ENCODE assay signal across 8 mouse cellular contexts in the genomic region with DNA sequence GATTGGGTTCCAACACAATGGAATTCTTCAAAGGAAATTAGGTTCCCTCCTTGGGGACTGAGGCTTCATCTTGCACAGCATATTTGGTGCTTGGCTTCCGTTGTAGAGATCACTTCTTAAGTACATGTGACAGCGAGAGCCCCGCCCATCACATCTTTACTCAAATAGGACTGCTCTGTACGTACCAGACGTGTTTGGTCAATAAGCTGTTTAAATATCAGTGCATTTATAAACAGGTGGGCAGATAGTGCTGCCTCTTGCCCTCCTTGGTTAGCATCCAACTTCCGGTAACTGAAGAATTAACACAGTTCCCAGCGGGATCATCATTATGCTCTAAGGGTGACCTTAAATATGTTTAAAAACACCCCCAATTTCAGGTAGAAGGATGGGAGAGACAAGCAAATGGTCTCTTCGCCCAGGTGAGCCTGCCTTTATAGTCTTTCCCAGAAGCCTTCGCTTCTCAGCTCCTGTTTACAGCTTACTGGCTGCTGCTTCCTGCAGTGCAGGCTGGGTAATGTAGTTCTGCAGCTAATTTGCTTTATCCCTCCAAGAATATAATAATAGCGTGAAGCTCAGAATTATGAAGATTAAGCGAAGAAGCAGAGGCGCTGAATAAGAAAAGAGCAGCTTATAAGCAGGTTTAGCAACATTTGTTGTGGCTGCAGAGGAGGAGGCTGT.
DNase-seq lines count a peak whose midpoint lies in the region; ATAC-seq and TF ChIP-seq lines count a peak whose summit lies in the region.

No protein-coding gene starts in this region.

- intact Hi-C loops in gastrocnemius, adult 2 months (cut with DNase I): no loop called here

- H3K9me3 ChIP-seq in forebrain, embryonic 14.5 days (replicated peaks; ENCODE audit: control insufficient read depth, low read length): no peaks in the 10 kb centered on the region
- 0 out of 2 replicates have a peak, but pooled peaks cover 7% of the 10 kb centered on the region for H3K9me3 ChIP-seq in midbrain, embryonic 12.5 days

- ATAC-seq in forebrain, embryonic 14.5 days: peak; percentile 77; the same call in 1 of the 2 replicates
- ATAC-seq in midbrain, embryonic 12.5 days (ENCODE audit: low FRiP score, low read depth): peak; percentile 70; the same call in 1 of the 2 replicates

- H3K4me1 ChIP-seq in forebrain, embryonic 14.5 days (ENCODE audit: control insufficient read depth, insufficient read depth, low read length): peaks cover 7% of the 10 kb centered on the region
- peaks cover 4% of the 10 kb centered on the region; the same call in 1 of the 2 replicates for H3K4me1 ChIP-seq in midbrain, embryonic 12.5 days

- H3K27me3 ChIP-seq in forebrain, embryonic 14.5 days (replicated peaks; ENCODE audit: control insufficient read depth, insufficient read depth, low read length): no peaks in the 10 kb centered on the region
- H3K27me3 ChIP-seq in midbrain, embryonic 12.5 days: peaks cover 15% of the 10 kb centered on the region; the same call in 1 of the 2 replicates

- peak overlapping the region; percentile 33 for H3K4me2 ChIP-seq in forebrain, embryonic 14.5 days (ENCODE audit: low read length)
- peak overlapping the region; percentile 39 for H3K4me2 ChIP-seq in midbrain, embryonic 12.5 days (replicated peaks)

- no peaks in the 10 kb centered on the region for H3K36me3 ChIP-seq in forebrain, embryonic 14.5 days (ENCODE audit: control insufficient read depth, insufficient read depth, low read length)
- H3K36me3 ChIP-seq in midbrain, embryonic 12.5 days: no peaks in the 10 kb centered on the region

- H3K4me3 ChIP-seq in gastrocnemius, adult 2 months: peak overlapping the region; percentile 76
- H3K4me3 ChIP-seq in forebrain, embryonic 14.5 days (ENCODE audit: low read depth, low read length): peak overlapping the region; percentile 10; the same call in 1 of the 2 replicates
- H3K4me3 ChIP-seq in midbrain, embryonic 12.5 days: peak overlapping the region; percentile 18; the same call in 1 of the 2 replicates

- 66% methylated on average over 12 of the region's 12 CpGs for WGBS in forebrain, embryonic 14.5 days
- 63% methylated on average over 12 of the region's 12 CpGs for WGBS in midbrain, embryonic 12.5 days

- no peak for TF ChIP-seq CTCF in gastrocnemius, adult 2 months (IDR thresholded peaks at IDR 0.05)

- DNase-seq in gastrocnemius, adult 2 months: peak; percentile 50
- DNase-seq in gastrocnemius, postnatal 10 days: no peak
- DNase-seq in R1 (ENCODE audit: low read depth, low spot score): peak; percentile 73
- peak; percentile 78 for DNase-seq in forebrain, embryonic 14.5 days (ENCODE audit: low spot score)
- DNase-seq in kidney, postnatal 4 days: peak; percentile 29 to 32
- DNase-seq in testis, postnatal 14 days (ENCODE audit: low spot score): peak; percentile 26
- DNase-seq in adrenal gland, adult 8-10 months: no peak

- no peak overlapping the region for H3K9ac ChIP-seq in forebrain, embryonic 14.5 days (ENCODE audit: low read length)
- H3K9ac ChIP-seq in midbrain, embryonic 12.5 days (replicated peaks): no peak overlapping the region

- peak overlapping the region; percentile 80 for H3K27ac ChIP-seq in gastrocnemius, adult 2 months
- H3K27ac ChIP-seq in forebrain, embryonic 14.5 days (ENCODE audit: low read depth, low read length): no peak overlapping the region
- no peak overlapping the region for H3K27ac ChIP-seq in midbrain, embryonic 12.5 days (replicated peaks)

Comparison
In these comparisons a context has a peak if more than half of its experiments do, and no peak if none do; other contexts are left out.
1. DNase-seq: peak in gastrocnemius, adult 2 months (single experiment), R1 (single experiment), forebrain, embryonic 14.5 days (single experiment), kidney, postnatal 4 days (2 of 2) and testis, postnatal 14 days (single experiment); none in gastrocnemius, postnatal 10 days (single experiment) and adrenal gland, adult 8-10 months (single experiment).
2. H3K4me3 ChIP-seq: peak in every context shown above with its lines; median percentile 76 in gastrocnemius, adult 2 months; 18 in midbrain, embryonic 12.5 days; 10 in forebrain, embryonic 14.5 days.